13 mouse cellular contexts compared by ENCODE assay signal in the genomic region with DNA sequence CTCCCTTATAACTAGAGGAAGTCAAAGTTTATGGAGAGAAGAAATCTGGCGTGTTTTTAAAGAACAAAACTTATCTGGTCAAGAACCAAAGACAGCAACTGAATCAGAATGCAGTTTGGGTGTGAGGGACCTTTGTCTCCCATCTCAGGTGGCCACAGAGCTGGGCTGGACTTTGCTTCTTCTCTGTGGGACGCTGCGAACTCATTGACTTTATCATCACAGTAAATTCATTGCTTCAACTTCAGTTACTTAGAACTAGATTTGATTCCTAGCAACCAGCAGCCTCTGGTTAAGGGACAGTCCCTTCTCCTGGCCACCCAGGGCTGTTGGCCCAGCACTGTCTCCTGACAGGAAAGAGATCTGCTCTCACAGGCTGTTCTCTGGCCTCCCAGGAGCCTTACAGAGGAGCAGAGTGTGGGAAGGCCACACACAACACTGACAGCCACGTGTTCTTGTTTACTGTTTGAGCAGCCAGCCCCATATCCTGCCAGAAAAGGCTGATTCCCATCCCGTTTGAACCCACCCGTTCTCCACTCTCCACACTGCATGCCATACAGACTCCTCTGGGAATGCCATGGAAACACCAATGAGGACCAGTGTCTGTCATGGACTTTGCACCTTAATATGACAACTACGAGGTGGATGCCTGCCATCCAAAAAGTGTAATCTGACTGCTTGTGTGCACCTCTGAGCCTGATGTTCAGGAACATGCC. TPM values are rescaled to one million over a fixed set of nuclear protein-coding genes. Genes with fewer than 3 reads are reported as not detected.
DNase-seq lines count a peak whose midpoint lies in the region; ATAC-seq and TF ChIP-seq lines count a peak whose summit lies in the region.
"Had no signal": no experiment of that assay in that cellular context is flagged by ENCODE, and none has a peak within 500 bp of the region (broad histone marks: within the 10 kb centered on the region; RNA-seq: fewer than 3 reads in every experiment).

No protein-coding gene starts in this region.

- peak; percentile 27 for DNase-seq in embryonic facial prominence, embryonic 14.5 days (ENCODE audit: low spot score)
- DNase-seq in embryonic facial prominence, embryonic 10.5 days (ENCODE audit: low spot score): no peak
- peak; percentile 67 for DNase-seq in kidney, postnatal 0 days (ENCODE audit: low spot score)
- DNase-seq in kidney, adult 9 months: no peak
- peak; percentile 75 for DNase-seq in midbrain, embryonic 11.5 days (ENCODE audit: low spot score, missing footprints)
- no peak for DNase-seq in midbrain, embryonic 14.5 days
- DNase-seq in gastrocnemius, adult 18-20 months (ENCODE audit: low spot score): no peak
- DNase-seq: cerebellum, postnatal 36 days had no signal

- no peaks in the 10 kb centered on the region for H3K9me3 ChIP-seq in embryonic facial prominence, embryonic 14.5 days (ENCODE audit: control insufficient read depth, low read length)
- no peaks in the 10 kb centered on the region for H3K9me3 ChIP-seq in embryonic facial prominence, embryonic 10.5 days
- H3K9me3 ChIP-seq in kidney, postnatal 0 days (replicated peaks; ENCODE audit: low read length): no peaks in the 10 kb centered on the region
- no peaks in the 10 kb centered on the region for H3K9me3 ChIP-seq in midbrain, embryonic 11.5 days (ENCODE audit: control insufficient read depth, low read length)
- H3K9me3 ChIP-seq in midbrain, embryonic 14.5 days (ENCODE audit: control insufficient read depth, low read length): no peaks in the 10 kb centered on the region
- H3K9me3 ChIP-seq in stomach, embryonic 16.5 days (replicated peaks; ENCODE audit: control insufficient read depth, low read length): no peaks in the 10 kb centered on the region
- H3K9me3 ChIP-seq: limb, embryonic 12.5 days; midbrain, embryonic 12.5 days had no signal

- WGBS in embryonic facial prominence, embryonic 14.5 days: 46% methylated on average over 7 of the region's 7 CpGs
- WGBS in embryonic facial prominence, embryonic 10.5 days: 63% methylated on average over 7 of the region's 7 CpGs
- WGBS in kidney, postnatal 0 days: 50% methylated on average over 7 of the region's 7 CpGs
- 48% methylated on average over 7 of the region's 7 CpGs for WGBS in midbrain, embryonic 11.5 days
- 45% methylated on average over 7 of the region's 7 CpGs for WGBS in midbrain, embryonic 14.5 days
- WGBS in stomach, embryonic 16.5 days: 40% methylated on average over 7 of the region's 7 CpGs

- H3K4me1 ChIP-seq in embryonic facial prominence, embryonic 14.5 days (ENCODE audit: control insufficient read depth, insufficient read depth, low read length): 0 out of 2 replicates have a peak, but pooled peaks cover 3% of the 10 kb centered on the region
- H3K4me1 ChIP-seq in embryonic facial prominence, embryonic 10.5 days: peaks cover 15% of the 10 kb centered on the region
- 0 out of 2 replicates have a peak, but pooled peaks cover 5% of the 10 kb centered on the region for H3K4me1 ChIP-seq in kidney, postnatal 0 days (replicated peaks; ENCODE audit: insufficient read depth, low read length)
- H3K4me1 ChIP-seq in midbrain, embryonic 11.5 days (ENCODE audit: control insufficient read depth, insufficient read depth, low read length): peaks cover 3% of the 10 kb centered on the region; the same call in 1 of the 2 replicates
- H3K4me1 ChIP-seq in midbrain, embryonic 14.5 days (ENCODE audit: control insufficient read depth, insufficient read depth, low read length): peaks cover 7% of the 10 kb centered on the region; the same call in 1 of the 2 replicates
- peaks cover 11% of the 10 kb centered on the region; the same call in 1 of the 2 replicates for H3K4me1 ChIP-seq in stomach, embryonic 16.5 days (ENCODE audit: control insufficient read depth, insufficient read depth, low read length)

- H3K27me3 ChIP-seq in embryonic facial prominence, embryonic 14.5 days (replicated peaks; ENCODE audit: control insufficient read depth, insufficient read depth, low read length): no peaks in the 10 kb centered on the region
- no peaks in the 10 kb centered on the region for H3K27me3 ChIP-seq in embryonic facial prominence, embryonic 10.5 days (replicated peaks; ENCODE audit: low read depth, poor library complexity, severe bottlenecking)
- no peaks in the 10 kb centered on the region for H3K27me3 ChIP-seq in kidney, postnatal 0 days (ENCODE audit: insufficient read depth, low read length)
- no peaks in the 10 kb centered on the region for H3K27me3 ChIP-seq in midbrain, embryonic 11.5 days (ENCODE audit: control insufficient read depth, insufficient read depth, low read length)
- no peaks in the 10 kb centered on the region for H3K27me3 ChIP-seq in midbrain, embryonic 14.5 days (ENCODE audit: control insufficient read depth, insufficient read depth, low read length)
- H3K27me3 ChIP-seq in stomach, embryonic 16.5 days (ENCODE audit: control insufficient read depth, insufficient read depth, low read length): no peaks in the 10 kb centered on the region
- H3K27me3 ChIP-seq: limb, embryonic 12.5 days; midbrain, embryonic 12.5 days had no signal

- no peak overlapping the region for H3K27ac ChIP-seq in embryonic facial prominence, embryonic 14.5 days (replicated peaks; ENCODE audit: low read depth, low read length)
- H3K27ac ChIP-seq in embryonic facial prominence, embryonic 10.5 days (replicated peaks): no peak overlapping the region
- H3K27ac ChIP-seq in kidney, postnatal 0 days: no peak overlapping the region
- H3K27ac ChIP-seq in midbrain, embryonic 11.5 days (ENCODE audit: low read depth, low read length): no peak overlapping the region
- H3K27ac ChIP-seq in midbrain, embryonic 14.5 days (replicated peaks; ENCODE audit: low read depth, low read length): no peak overlapping the region
- H3K27ac ChIP-seq in stomach, embryonic 16.5 days (ENCODE audit: low read length): no peak overlapping the region
- H3K27ac ChIP-seq: limb, embryonic 12.5 days; midbrain, embryonic 12.5 days had no signal

- ATAC-seq in embryonic facial prominence, embryonic 14.5 days (ENCODE audit: low read depth): no peak
- no peak; the same call in 1 of the 2 replicates for ATAC-seq in kidney, postnatal 0 days (replicated peaks; ENCODE audit: low FRiP score, low read depth)
- no peak for ATAC-seq in midbrain, embryonic 11.5 days (ENCODE audit: low FRiP score)
- ATAC-seq in midbrain, embryonic 14.5 days (ENCODE audit: low FRiP score, low TSS enrichment): no peak
- peak; percentile 53; the same call in 1 of the 2 replicates for ATAC-seq in stomach, embryonic 16.5 days (ENCODE audit: insufficient read depth, low FRiP score)
- ATAC-seq: activated CD4-positive, CD25-positive, alpha-beta regulatory T cell, adult 4 months had no signal

- no peak overlapping the region for H3K4me3 ChIP-seq in embryonic facial prominence, embryonic 14.5 days (ENCODE audit: low read depth, low read length)
- H3K4me3 ChIP-seq in embryonic facial prominence, embryonic 10.5 days: no peak overlapping the region
- H3K4me3 ChIP-seq in kidney, postnatal 0 days (replicated peaks; ENCODE audit: low read depth, low read length): no peak overlapping the region
- no peak overlapping the region for H3K4me3 ChIP-seq in midbrain, embryonic 11.5 days (ENCODE audit: low read depth, low read length)
- H3K4me3 ChIP-seq in midbrain, embryonic 14.5 days (replicated peaks; ENCODE audit: low read depth, low read length): no peak overlapping the region
- no peak overlapping the region for H3K4me3 ChIP-seq in stomach, embryonic 16.5 days (replicated peaks; ENCODE audit: low read length)
- H3K4me3 ChIP-seq: limb, embryonic 12.5 days; midbrain, embryonic 12.5 days had no signal

- H3K4me2 ChIP-seq in embryonic facial prominence, embryonic 14.5 days (ENCODE audit: low read depth, low read length): no peak overlapping the region
- H3K4me2 ChIP-seq in kidney, postnatal 0 days (ENCODE audit: low read length): no peak overlapping the region
- H3K4me2 ChIP-seq in midbrain, embryonic 11.5 days: no peak overlapping the region
- no peak overlapping the region for H3K4me2 ChIP-seq in midbrain, embryonic 14.5 days (ENCODE audit: low read length)
- H3K4me2 ChIP-seq in stomach, embryonic 16.5 days (ENCODE audit: low read depth, low read length): no peak overlapping the region
- H3K4me2 ChIP-seq: limb, embryonic 12.5 days; midbrain, embryonic 12.5 days had no signal

- no peak for TF ChIP-seq CTCF in kidney, postnatal 0 days (IDR thresholded peaks at IDR 0.05; ENCODE audit: low read depth)

- H3K36me3 ChIP-seq in embryonic facial prominence, embryonic 14.5 days (ENCODE audit: control insufficient read depth, insufficient read depth, low read length): no peaks in the 10 kb centered on the region
- no peaks in the 10 kb centered on the region for H3K36me3 ChIP-seq in embryonic facial prominence, embryonic 10.5 days (replicated peaks)
- no peaks in the 10 kb centered on the region for H3K36me3 ChIP-seq in kidney, postnatal 0 days (ENCODE audit: insufficient read depth, low read length)
- no peaks in the 10 kb centered on the region for H3K36me3 ChIP-seq in midbrain, embryonic 11.5 days (ENCODE audit: control insufficient read depth, insufficient read depth, low read length)
- H3K36me3 ChIP-seq in midbrain, embryonic 14.5 days (ENCODE audit: control insufficient read depth, insufficient read depth, low read length): no peaks in the 10 kb centered on the region
- H3K36me3 ChIP-seq in stomach, embryonic 16.5 days (ENCODE audit: control insufficient read depth, insufficient read depth, low read length): no peaks in the 10 kb centered on the region
- H3K36me3 ChIP-seq: limb, embryonic 12.5 days; midbrain, embryonic 12.5 days had no signal

- no peak overlapping the region for H3K9ac ChIP-seq in embryonic facial prominence, embryonic 14.5 days (ENCODE audit: low read depth, low read length)
- H3K9ac ChIP-seq in kidney, postnatal 0 days (ENCODE audit: low read depth, low read length): no peak overlapping the region
- H3K9ac ChIP-seq in midbrain, embryonic 11.5 days (ENCODE audit: low read length): no peak overlapping the region
- H3K9ac ChIP-seq in midbrain, embryonic 14.5 days (replicated peaks; ENCODE audit: low read length): no peak overlapping the region
- no peak overlapping the region for H3K9ac ChIP-seq in stomach, embryonic 16.5 days (ENCODE audit: low read length)
- H3K9ac ChIP-seq: limb, embryonic 12.5 days; midbrain, embryonic 12.5 days had no signal

RNA-seq across cellular contexts. Expression of a gene that starts 25.1 kb away (rescaled TPM):
- polyA plus RNA-seq in embryonic facial prominence, embryonic 14.5 days (2014; fragmentation: Nextera tagmentation; extraction: Ambion mirVana): 4.6 and 5.6 TPM in 2 replicates
- polyA plus RNA-seq in embryonic facial prominence, embryonic 10.5 days (2016; fragmentation: Nextera tagmentation; extraction: Ambion mirVana): 3.3 and 3.9 TPM in 2 replicates
- polyA plus RNA-seq in kidney, postnatal 0 days (2015; fragmentation: Nextera tagmentation; extraction: Ambion mirVana): 11.8 and 12.2 TPM in 2 replicates
- polyA plus RNA-seq in midbrain, embryonic 11.5 days (2014; fragmentation: Nextera tagmentation; extraction: Ambion mirVana): 5.9 and 6.6 TPM in 2 replicates
- polyA plus RNA-seq in midbrain, embryonic 14.5 days (2014; fragmentation: Nextera tagmentation; extraction: Ambion mirVana): 16.7 and 16.9 TPM in 2 replicates
- 3.3 and 3.9 TPM in 2 replicates for polyA plus RNA-seq in stomach, embryonic 16.5 days (2015; fragmentation: Nextera tagmentation; extraction: Ambion mirVana)
- total RNA-seq in gastrocnemius, adult 18-20 months (2021): 1 to 10 TPM; 1.3 to 2.1 TPM
- total RNA-seq: MEL had no signal

RNA-seq across cellular contexts. Expression of a gene that starts 25.2 kb away (rescaled TPM):
- polyA plus RNA-seq in embryonic facial prominence, embryonic 14.5 days (2014; fragmentation: Nextera tagmentation; extraction: Ambion mirVana): 3.6 and 4.3 TPM in 2 replicates
- 2.3 and 4.3 TPM in 2 replicates for polyA plus RNA-seq in embryonic facial prominence, embryonic 10.5 days (2016; fragmentation: Nextera tagmentation; extraction: Ambion mirVana)
- polyA plus RNA-seq in kidney, postnatal 0 days (2015; fragmentation: Nextera tagmentation; extraction: Ambion mirVana): 6.6 and 8.0 TPM in 2 replicates
- polyA plus RNA-seq in midbrain, embryonic 11.5 days (2014; fragmentation: Nextera tagmentation; extraction: Ambion mirVana): 3.6 and 4.0 TPM in 2 replicates
- polyA plus RNA-seq in midbrain, embryonic 14.5 days (2014; fragmentation: Nextera tagmentation; extraction: Ambion mirVana): 4.7 and 5.7 TPM in 2 replicates
- polyA plus RNA-seq in stomach, embryonic 16.5 days (2015; fragmentation: Nextera tagmentation; extraction: Ambion mirVana): 2.1 and 2.9 TPM in 2 replicates
- total RNA-seq in gastrocnemius, adult 18-20 months (2021): 1 to 10 TPM in 1 of 2 experiments, under 1 TPM in 1; 0.88 to 1.2 TPM

Comparison
In these comparisons a context has a peak if more than half of its experiments do, and no peak if none do; other contexts are left out.
1. DNase-seq: peak in embryonic facial prominence, embryonic 14.5 days (single experiment), kidney, postnatal 0 days (single experiment) and midbrain, embryonic 11.5 days (single experiment); none in embryonic facial prominence, embryonic 10.5 days (single experiment), kidney, adult 9 months (single experiment), midbrain, embryonic 14.5 days (single experiment) and gastrocnemius, adult 18-20 months (single experiment).